Mouse (Mus musculus) midbrain, embryonic 15.5 days (tissue): ENCODE results near the gene Vmn1r68. TPM values are rescaled to one million over a fixed set of nuclear protein-coding genes. Genes with fewer than 3 reads are reported as not detected.

Experiments used
- ATAC-seq: fragments of 200-750 bp; cut with Nextera tagmentation; replicated peaks from 2 replicates; pipeline ENCODE4 v1.8.0; 2017; ENCODE audit warnings: moderate TSS enrichment
- H3K27ac ChIP-seq: fragments of 300-500 bp; sonication (generic); 2 replicates; pipeline ENCODE4 v1.5.1; 2015; ENCODE audit warnings: mild to moderate bottlenecking, inconsistent platforms
- H3K27me3 ChIP-seq: fragments of 300-500 bp; sonication (generic); replicated peaks from 2 replicates; pipeline ENCODE4 v1.6.1; 2015; ENCODE audit warnings: inconsistent platforms
- H3K36me3 ChIP-seq: fragments of 300-500 bp; sonication (generic); replicated peaks from 2 replicates; pipeline ENCODE4 v1.6.1; 2015; ENCODE audit warnings: inconsistent platforms
- H3K4me1 ChIP-seq: fragments of 300-500 bp; sonication (generic); 2 replicates; pipeline ENCODE4 v1.6.1; 2015; ENCODE audit warnings: inconsistent platforms
- H3K4me2 ChIP-seq: fragments of 300-500 bp; sonication (generic); 2 replicates; pipeline ENCODE4 v1.6.1; 2015; ENCODE audit warnings: inconsistent platforms, mild to moderate bottlenecking, moderate library complexity
- H3K4me3 ChIP-seq: fragments of 300-500 bp; sonication (generic); 2 replicates; pipeline ENCODE4 v1.5.1; 2015; ENCODE audit warnings: mild to moderate bottlenecking, inconsistent platforms
- H3K9ac ChIP-seq: fragments of 300-500 bp; sonication (generic); 2 replicates; pipeline ENCODE4 v1.6.1; 2015; ENCODE audit warnings: mild to moderate bottlenecking, inconsistent platforms
- H3K9me3 ChIP-seq: fragments of 300-500 bp; sonication (generic); 2 replicates; pipeline ENCODE4 v1.6.1; 2016; ENCODE audit warnings: inconsistent platforms
- WGBS: fragments of 180-500 bp; shearing (Covaris S2); methylation state at CpG from one replicate; pipeline ENCODE4 v1.1.7; 2015; ENCODE audit warnings: mixed read lengths; 5-methylcytosine and 5-hydroxymethylcytosine counted together
- polyA plus RNA-seq: library from polyadenylated mRNA; unstranded; fragments of >200 nt; fragmentation: Nextera tagmentation; extraction: Ambion mirVana; gene quantifications from 2 replicates; pipeline ENCODE4 v1.2.1, GENCODE M21; 2015

Vmn1r68 gene
- polyA plus RNA-seq, result not detected in 2 replicates

GRCm38 (mm10) chr7:10558385-10558784 lies at the start of gene Vmn1r68:
Gene Vmn1r68, minus strand, starts transcription at chr7:10558485.
- no peaks in the 10 kb centered on the region for H3K4me1 ChIP-seq
- H3K4me2 ChIP-seq, result no peak within 1 kb of the TSS
- H3K9me3 ChIP-seq, result peaks cover 5% of the 10 kb centered on the region; the same call in 1 of the 2 replicates
- ATAC-seq, result no peak
- no peak within 1 kb of the TSS for H3K9ac ChIP-seq
- WGBS, result 74% methylated on average over 2 of the region's 2 CpGs
- no peak within 1 kb of the TSS for H3K27ac ChIP-seq
- no peaks in the 10 kb centered on the region for H3K27me3 ChIP-seq
- H3K36me3 ChIP-seq, result no peaks in the 10 kb centered on the region
- H3K4me3 ChIP-seq, result no peak within 1 kb of the TSS

DNA sequence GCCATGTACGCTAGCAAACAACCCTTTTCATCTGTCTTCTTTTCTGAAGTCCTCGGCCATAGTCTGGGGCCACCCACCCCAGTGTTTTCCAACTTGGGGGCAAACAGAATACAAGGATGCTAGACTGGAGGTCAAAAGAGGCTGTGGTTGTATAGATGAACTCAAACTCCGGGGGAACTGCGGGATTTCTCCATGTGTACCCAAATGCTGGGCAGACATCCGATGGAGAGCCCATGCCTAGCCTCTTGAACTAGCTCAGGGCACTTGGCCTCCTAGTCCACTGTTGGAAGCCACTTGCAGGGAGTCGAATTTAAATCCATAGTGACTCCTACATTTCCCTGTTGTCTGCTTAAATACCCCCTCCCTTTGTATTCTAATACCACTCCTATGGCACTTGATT lies 62.7 kb downstream of the Vmn1r68 start:
- Histone ChIP-seq H3K27me3 (no peaks in the 10 kb centered on the region), H3K9me3 (no peaks in the 10 kb centered on the region; the same call in 1 of the 2 replicates), H3K4me2 (peak overlapping the region; percentile 55), H3K27ac (peak overlapping the region; percentile 87), H3K36me3 (peaks cover 23% of the 10 kb centered on the region), H3K4me1 (peaks cover 27% of the 10 kb centered on the region), H3K9ac (peak overlapping the region; percentile 86), H3K4me3 (peak overlapping the region; percentile 76)
- WGBS, result 32% methylated on average over 6 of the region's 6 CpGs
- ATAC-seq, result no peak

GRCm38 (mm10) chr7:10494786-10495521 lies 63.3 kb downstream of the Vmn1r68 start, which contains the start of gene Zik1:
Gene Zik1, minus strand, starts transcription at chr7:10495394.
- H3K4me1 ChIP-seq, result peaks cover 27% of the 10 kb centered on the region
- peak within 1 kb of the TSS; percentile 76 for H3K4me3 ChIP-seq
- WGBS, result 1% methylated on average over 33 of the region's 33 CpGs
- H3K9me3 ChIP-seq, result no peaks in the 10 kb centered on the region; the same call in 1 of the 2 replicates
- peak within 1 kb of the TSS; percentile 87 for H3K27ac ChIP-seq
- peak; percentile 99 for ATAC-seq
- no peaks in the 10 kb centered on the region for H3K27me3 ChIP-seq
- H3K36me3 ChIP-seq, result peaks cover 30% of the 10 kb centered on the region
- H3K9ac ChIP-seq, result peak within 1 kb of the TSS; percentile 86
- peak within 1 kb of the TSS; percentile 55 for H3K4me2 ChIP-seq

DNA sequence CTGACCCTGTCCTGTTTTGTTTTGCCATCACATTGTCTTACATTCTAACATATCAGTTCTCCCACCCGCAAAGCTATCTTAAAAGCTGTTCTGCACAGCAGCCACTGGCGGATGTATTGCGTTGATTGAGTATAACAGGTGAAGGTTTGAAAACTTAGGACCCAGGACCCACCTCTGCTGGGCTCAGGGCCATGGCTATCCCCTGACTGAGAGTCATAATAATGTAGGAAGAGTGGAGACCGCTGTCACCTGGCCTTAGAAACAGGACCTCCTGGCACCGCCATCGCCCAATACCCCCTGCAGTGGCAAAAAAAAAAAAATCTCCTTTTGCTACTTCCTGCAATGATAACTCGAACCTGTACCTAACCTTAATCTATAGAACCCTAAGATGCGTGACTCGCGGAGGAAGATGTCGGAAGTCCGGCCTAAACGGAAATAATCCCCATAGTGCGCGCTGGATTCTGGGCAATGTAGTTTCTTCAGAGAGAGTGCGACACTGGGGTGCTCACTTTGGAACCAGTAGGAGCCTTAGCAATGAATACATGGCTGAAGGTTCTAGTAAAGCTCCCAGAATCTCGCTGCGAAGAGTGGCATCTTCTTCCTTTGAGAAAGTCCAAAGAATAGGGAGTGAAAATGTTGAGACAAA lies 77.6 kb downstream of the Vmn1r68 start:
- Histone ChIP-seq H3K4me2 (peak overlapping the region; percentile 41), H3K36me3 (no peaks in the 10 kb centered on the region), H3K27me3 (no peaks in the 10 kb centered on the region), H3K9me3 (no peaks in the 10 kb centered on the region), H3K4me1 (no peaks in the 10 kb centered on the region), H3K4me3 (peak overlapping the region; percentile 31), H3K27ac (no peak overlapping the region), H3K9ac (no peak overlapping the region)
- 61% methylated on average over 18 of the region's 18 CpGs for WGBS
- peak; percentile 89 for ATAC-seq

- Histone ChIP-seq H3K9ac (no peak overlapping the region), H3K9me3 (no peaks in the 10 kb centered on the region), H3K4me1 (no peaks in the 10 kb centered on the region), H3K4me3 (no peak overlapping the region), H3K4me2 (no peak overlapping the region), H3K27me3 (no peaks in the 10 kb centered on the region), H3K27ac (no peak overlapping the region), H3K36me3 (no peaks in the 10 kb centered on the region)
- no peak for ATAC-seq
These were observed 78.5 kb downstream of the Vmn1r68 start for GRCm38 (mm10) chr7:10479813-10480212.

GRCm38 (mm10) chr7:10458166-10458565 lies 100.1 kb downstream of the Vmn1r68 start:
- no peak for ATAC-seq
- no peak overlapping the region for H3K4me2 ChIP-seq

More at GRCm38 (mm10) chr7:10458166-10458565, 100.1 kb downstream of the Vmn1r68 start:
- Histone ChIP-seq H3K4me1 (no peaks in the 10 kb centered on the region), H3K9ac (no peak overlapping the region), H3K27ac (no peak overlapping the region), H3K4me3 (no peak overlapping the region), H3K36me3 (no peaks in the 10 kb centered on the region), H3K9me3 (peaks cover 3% of the 10 kb centered on the region; the same call in 1 of the 2 replicates), H3K27me3 (no peaks in the 10 kb centered on the region)
- 77% methylated on average over 3 of the region's 3 CpGs for WGBS

Other genes with a start within 250 kb of the Vmn1r68 start
- gene Vmn1r67, start 115.2 kb downstream of the Vmn1r68 start, polyA plus RNA-seq, result not detected in 2 replicates
- gene Zik1, start 63.1 kb downstream of the Vmn1r68 start, polyA plus RNA-seq, result 47.9 and 54.1 TPM in 2 replicates
- not detected in 2 replicates for gene Vmn1r69, start 55.2 kb upstream of the Vmn1r68 start, polyA plus RNA-seq
- not detected in 2 replicates for gene Vmn1r70, start 73.0 kb upstream of the Vmn1r68 start, polyA plus RNA-seq
- not detected in 2 replicates for gene Nlrp4b, start 129.3 kb upstream of the Vmn1r68 start, polyA plus RNA-seq
- not detected in 2 replicates for gene Vmn1r71, start 195.9 kb upstream of the Vmn1r68 start, polyA plus RNA-seq